Mouse (Mus musculus): ENCODE results near the gene Zfp526.
A peak's percentile ranks its signal among the peaks of the same experiment; 100 is the strongest.

Zfp526 gene

GRCm38 (mm10) chr7:25221102-25221883 lies at the start of gene Zfp526:
Gene Zfp526 (plus strand): TSS chr7:25221425.
- peak; percentile 90 for ATAC-seq (ENCODE audit: low TSS enrichment)

GRCm38 (mm10) chr7:25172669-25173068 lies 48.6 kb upstream of the Zfp526 start:
- no peak for ATAC-seq (ENCODE audit: low TSS enrichment)

- no peak for ATAC-seq (ENCODE audit: low TSS enrichment)
These were observed 46.9 kb upstream of the Zfp526 start for GRCm38 (mm10) chr7:25174343-25174742.

GRCm38 (mm10) chr7:25178317-25178716 lies 42.9 kb upstream of the Zfp526 start:
- ATAC-seq (ENCODE audit: low TSS enrichment): peak; percentile 13; the same call in 1 of the 2 replicates

- ATAC-seq (ENCODE audit: low TSS enrichment): peak; percentile 33; the same call in 1 of the 2 replicates
These were observed 42.2 kb upstream of the Zfp526 start for GRCm38 (mm10) chr7:25178787-25179605.

GRCm38 (mm10) chr7:25179606-25180161 lies 41.5 kb upstream of the Zfp526 start, which contains the start of gene Pou2f2:
Gene Pou2f2 (minus strand): TSS chr7:25179726.
- peak; percentile 84 for ATAC-seq (ENCODE audit: low TSS enrichment)

GRCm38 (mm10) chr7:25180512-25180911 lies 40.7 kb upstream of the Zfp526 start:
- ATAC-seq (ENCODE audit: low TSS enrichment): no peak

- no peak for ATAC-seq (ENCODE audit: low TSS enrichment)
These were observed 39.9 kb upstream of the Zfp526 start for GRCm38 (mm10) chr7:25181331-25181790.

GRCm38 (mm10) chr7:25181814-25182213 lies 39.4 kb upstream of the Zfp526 start:
- ATAC-seq (ENCODE audit: low TSS enrichment): no peak

- ATAC-seq (ENCODE audit: low TSS enrichment): no peak
These were observed 37.1 kb upstream of the Zfp526 start for GRCm38 (mm10) chr7:25184091-25184490.

- ATAC-seq (ENCODE audit: low TSS enrichment): peak; percentile 85; the same call in 1 of the 2 replicates
These were observed 33.3 kb upstream of the Zfp526 start for GRCm38 (mm10) chr7:25187662-25188650.

- ATAC-seq (ENCODE audit: low TSS enrichment): no peak
These were observed 30.4 kb upstream of the Zfp526 start for GRCm38 (mm10) chr7:25190806-25191205.

- no peak for ATAC-seq (ENCODE audit: low TSS enrichment)
These were observed 29.1 kb upstream of the Zfp526 start for GRCm38 (mm10) chr7:25192110-25192509.

GRCm38 (mm10) chr7:25195148-25195547 lies 26.1 kb upstream of the Zfp526 start:
- no peak for ATAC-seq (ENCODE audit: low TSS enrichment)

- ATAC-seq (ENCODE audit: low TSS enrichment): no peak
These were observed 25.1 kb upstream of the Zfp526 start for GRCm38 (mm10) chr7:25196107-25196506.

- no peak for ATAC-seq (ENCODE audit: low TSS enrichment)
These were observed 23.7 kb upstream of the Zfp526 start for GRCm38 (mm10) chr7:25197384-25198018.

- ATAC-seq (ENCODE audit: low TSS enrichment): no peak
These were observed 17.6 kb upstream of the Zfp526 start for GRCm38 (mm10) chr7:25203624-25204023.

GRCm38 (mm10) chr7:25205355-25206093 lies 15.7 kb upstream of the Zfp526 start:
- no peak for ATAC-seq (ENCODE audit: low TSS enrichment)

- ATAC-seq (ENCODE audit: low TSS enrichment): no peak
These were observed 15.0 kb upstream of the Zfp526 start for GRCm38 (mm10) chr7:25206094-25206830.
